Mouse (Mus musculus) megakaryocyte, embryonic 14.5 days (primary cell): ENCODE measurements around the gene Ciao2a. TPM values are rescaled to one million over a fixed set of nuclear protein-coding genes. Genes with fewer than 3 reads are reported as not detected.

Experiments used
- H3K27me3 ChIP-seq: replicated peaks from 2 replicates; pipeline ENCODE3; 2012; ENCODE audit warnings: inconsistent platforms
- H3K36me3 ChIP-seq: replicated peaks from 2 replicates; pipeline ENCODE3; 2012; ENCODE audit warnings: low read length, inconsistent platforms, mixed read lengths
- H3K4me1 ChIP-seq: 2 replicates; pipeline ENCODE4 v1.6.1; 2012; ENCODE audit warnings: inconsistent platforms
- H3K4me3 ChIP-seq: replicated peaks from 2 replicates; pipeline ENCODE3; 2012; ENCODE audit warnings: moderate library complexity, mild to moderate bottlenecking, inconsistent platforms
- H3K9me3 ChIP-seq: 2 replicates; pipeline ENCODE4 v1.6.1; 2012; ENCODE audit warnings: inconsistent platforms
- FLI1 ChIP-seq: IDR thresholded peaks from 2 replicates; pipeline ENCODE4 v1.6.1; 2012; ENCODE audit warnings: low read length, inconsistent platforms, mixed read lengths
- GATA1 ChIP-seq: IDR thresholded peaks from 3 replicates; pipeline ENCODE4 v1.6.1; 2012; ENCODE audit warnings: mixed read lengths, low read length, inconsistent platforms, borderline replicate concordance
- polyA plus RNA-seq: library from polyadenylated mRNA; stranded (reverse); fragments of >175 nt; gene quantifications from 2 replicates; pipeline ENCODE4 v1.2.3, GENCODE M21; 2012; ENCODE audit warnings: low replicate concordance; ENCODE audit not compliant: insufficient read depth

Gene Ciao2a
- polyA plus RNA-seq, 1 experiment, result 26.5 TPM

- Histone ChIP-seq H3K36me3 (no peaks in the 10 kb centered on the region), H3K4me3 (peak within 1 kb of the TSS; percentile 92), H3K27me3 (peaks cover 66% of the 10 kb centered on the region), H3K4me1 (peaks cover 51% of the 10 kb centered on the region), H3K9me3 (peaks cover 21% of the 10 kb centered on the region)
- TF ChIP-seq FLI1 (no peak), GATA1 (no peak)
Observed at GRCm38 (mm10) chr9:66157958-66158830, 31.8 kb downstream of the Ciao2a start, which contains the start of gene Dapk2. TSS of gene Dapk2 (plus strand) at chr9:66158223.

GRCm38 (mm10) chr9:66158885-66159430 lies 32.5 kb downstream of the Ciao2a start:
- no peak for TF ChIP-seq GATA1
- no peak for TF ChIP-seq FLI1
- no peak overlapping the region for H3K4me3 ChIP-seq

GRCm38 (mm10) chr9:66160155-66160554 lies 33.7 kb downstream of the Ciao2a start:
- peaks cover 56% of the 10 kb centered on the region for H3K27me3 ChIP-seq
- no peaks in the 10 kb centered on the region for H3K36me3 ChIP-seq
- H3K9me3 ChIP-seq, result peaks cover 21% of the 10 kb centered on the region
- no peak for TF ChIP-seq FLI1
- H3K4me1 ChIP-seq, result peaks cover 46% of the 10 kb centered on the region
- no peak overlapping the region for H3K4me3 ChIP-seq

More at GRCm38 (mm10) chr9:66158885-66159430, 32.5 kb downstream of the Ciao2a start:
- H3K9me3 ChIP-seq, result peaks cover 21% of the 10 kb centered on the region
- peaks cover 59% of the 10 kb centered on the region for H3K27me3 ChIP-seq
- no peaks in the 10 kb centered on the region for H3K36me3 ChIP-seq
- peaks cover 47% of the 10 kb centered on the region for H3K4me1 ChIP-seq

- no peak for TF ChIP-seq FLI1
- TF ChIP-seq GATA1, result no peak
- no peaks in the 10 kb centered on the region for H3K36me3 ChIP-seq
- no peak overlapping the region for H3K4me3 ChIP-seq
- H3K4me1 ChIP-seq, result peaks cover 42% of the 10 kb centered on the region
- H3K9me3 ChIP-seq, result peaks cover 21% of the 10 kb centered on the region
- peaks cover 52% of the 10 kb centered on the region for H3K27me3 ChIP-seq
Observed at GRCm38 (mm10) chr9:66162995-66163394, 36.6 kb downstream of the Ciao2a start.

- H3K4me3 ChIP-seq, result no peak overlapping the region
- TF ChIP-seq GATA1 (no peak), FLI1 (no peak)
- peaks cover 41% of the 10 kb centered on the region for H3K4me1 ChIP-seq
- H3K9me3 ChIP-seq, result no peaks in the 10 kb centered on the region
- peaks cover 12% of the 10 kb centered on the region for H3K27me3 ChIP-seq
- H3K36me3 ChIP-seq, result no peaks in the 10 kb centered on the region
Observed at GRCm38 (mm10) chr9:66167222-66167621, 40.8 kb downstream of the Ciao2a start.

- TF ChIP-seq GATA1, result no peak
- Histone ChIP-seq H3K27me3 (peaks cover 4% of the 10 kb centered on the region), H3K36me3 (no peaks in the 10 kb centered on the region), H3K9me3 (no peaks in the 10 kb centered on the region), H3K4me3 (no peak overlapping the region), H3K4me1 (peaks cover 34% of the 10 kb centered on the region)
Observed at GRCm38 (mm10) chr9:66168233-66168632, 41.8 kb downstream of the Ciao2a start.

GRCm38 (mm10) chr9:66170506-66170905 lies 44.1 kb downstream of the Ciao2a start:
- no peak for TF ChIP-seq FLI1
- no peak for TF ChIP-seq GATA1
- H3K4me3 ChIP-seq, result no peak overlapping the region
- no peaks in the 10 kb centered on the region for H3K36me3 ChIP-seq
- H3K9me3 ChIP-seq, result no peaks in the 10 kb centered on the region
- peaks cover 3% of the 10 kb centered on the region for H3K27me3 ChIP-seq
- peaks cover 43% of the 10 kb centered on the region for H3K4me1 ChIP-seq

GRCm38 (mm10) chr9:66171275-66171921 lies 45.0 kb downstream of the Ciao2a start:
- Histone ChIP-seq H3K9me3 (no peaks in the 10 kb centered on the region), H3K36me3 (no peaks in the 10 kb centered on the region), H3K27me3 (peaks cover 1% of the 10 kb centered on the region), H3K4me3 (no peak overlapping the region), H3K4me1 (peaks cover 37% of the 10 kb centered on the region)
- TF ChIP-seq GATA1, result no peak
- TF ChIP-seq FLI1, result no peak

GRCm38 (mm10) chr9:66173316-66173855 lies 47.0 kb downstream of the Ciao2a start:
- Histone ChIP-seq H3K4me3 (no peak overlapping the region), H3K36me3 (no peaks in the 10 kb centered on the region), H3K9me3 (no peaks in the 10 kb centered on the region), H3K27me3 (peaks cover 6% of the 10 kb centered on the region), H3K4me1 (peaks cover 31% of the 10 kb centered on the region)
- no peak for TF ChIP-seq FLI1
- no peak for TF ChIP-seq GATA1
